Comparison of ENCODE assay signal across 8 mouse cellular contexts in genomic region chr13:74617163-74618019, GRCm38 (mm10). TPM values are rescaled to one million over a fixed set of nuclear protein-coding genes. Genes with fewer than 3 reads are reported as not detected.
DNase-seq lines count a peak whose midpoint lies in the region; ATAC-seq and TF ChIP-seq lines count a peak whose summit lies in the region.
"Not testable (repeated sequence)": the region's sequence is repeated elsewhere in the genome, so short reads cannot be mapped to it uniquely, and the experiment has no call there.

No protein-coding gene starts in this region.

- peak overlapping the region; percentile 56 for H3K4me2 ChIP-seq in embryonic facial prominence, embryonic 14.5 days (ENCODE audit: low read depth, low read length)
- peak overlapping the region; percentile 58 for H3K4me2 ChIP-seq in limb, embryonic 12.5 days
- peak overlapping the region; percentile 61 for H3K4me2 ChIP-seq in midbrain, embryonic 14.5 days (ENCODE audit: low read length)

- DNase-seq in 3T3-L1 (ENCODE audit: low read depth, low spot score): peak; percentile 96
- peak; percentile 44 to 64 for DNase-seq in adrenal gland, postnatal 4 days (ENCODE audit: low spot score in 2 of 2)
- DNase-seq in embryonic facial prominence, embryonic 14.5 days (ENCODE audit: low spot score): peak; percentile 95
- peak; percentile 84 to 89 for DNase-seq in heart, adult 2 months
- DNase-seq in kidney, adult 8-10 months: peak; percentile 80 to 83
- DNase-seq in midbrain, embryonic 14.5 days: peak; percentile 87
- DNase-seq in spleen, adult 12 weeks (ENCODE audit: low spot score): peak; percentile 34

- peak; percentile 58 for TF ChIP-seq POLR2A in heart, adult 2 months (IDR thresholded peaks at IDR 0.05; ENCODE audit: insufficient read depth, low read depth, low read length)

- not testable (repeated sequence) for H3K27me3 ChIP-seq in embryonic facial prominence, embryonic 14.5 days (replicated peaks; ENCODE audit: control insufficient read depth, insufficient read depth, low read length); heart, adult 2 months (ENCODE audit: control insufficient read depth, insufficient read depth, low read length); limb, embryonic 12.5 days; midbrain, embryonic 14.5 days (ENCODE audit: control insufficient read depth, insufficient read depth, low read length)

- peak overlapping the region; percentile 89 for H3K27ac ChIP-seq in embryonic facial prominence, embryonic 14.5 days (replicated peaks; ENCODE audit: low read depth, low read length)
- H3K27ac ChIP-seq in heart, adult 2 months: peak overlapping the region; percentile 81
- peak overlapping the region; percentile 89 for H3K27ac ChIP-seq in limb, embryonic 12.5 days
- peak overlapping the region; percentile 80 for H3K27ac ChIP-seq in midbrain, embryonic 14.5 days (replicated peaks; ENCODE audit: low read depth, low read length)

- not testable (repeated sequence) for TF ChIP-seq CTCF in heart, adult 2 months (IDR thresholded peaks at IDR 0.05)

- 16% methylated on average over 22 of the region's 22 CpGs for WGBS in embryonic facial prominence, embryonic 14.5 days
- 6% methylated on average over 22 of the region's 22 CpGs for WGBS in heart, adult 2 months
- 12% methylated on average over 22 of the region's 22 CpGs for WGBS in limb, embryonic 12.5 days
- WGBS in midbrain, embryonic 14.5 days: 12% methylated on average over 22 of the region's 22 CpGs

- ATAC-seq in embryonic facial prominence, embryonic 14.5 days (ENCODE audit: low read depth): peak; percentile 98
- peak; percentile 95 for ATAC-seq in limb, embryonic 12.5 days (ENCODE audit: insufficient number of reproducible peaks, insufficient read depth, low FRiP score, low TSS enrichment, low read depth)
- ATAC-seq in midbrain, embryonic 14.5 days (ENCODE audit: low FRiP score, low TSS enrichment): peak; percentile 96

- peak overlapping the region; percentile 67 for H3K9ac ChIP-seq in embryonic facial prominence, embryonic 14.5 days (ENCODE audit: low read depth, low read length)
- H3K9ac ChIP-seq in heart, adult 2 months (ENCODE audit: low read depth, low read length): peak overlapping the region; percentile 73
- peak overlapping the region; percentile 60 for H3K9ac ChIP-seq in limb, embryonic 12.5 days (replicated peaks)
- peak overlapping the region; percentile 48; the same call in 1 of the 2 replicates for H3K9ac ChIP-seq in midbrain, embryonic 14.5 days (replicated peaks; ENCODE audit: low read length)

- TF ChIP-seq EP300 in heart, adult 2 months (IDR thresholded peaks at IDR 0.05; ENCODE audit: insufficient read depth, low read depth, low read length): not testable (repeated sequence)

- H3K4me1 ChIP-seq in embryonic facial prominence, embryonic 14.5 days (ENCODE audit: control insufficient read depth, insufficient read depth, low read length); heart, adult 2 months (ENCODE audit: control insufficient read depth, insufficient read depth, low read length); limb, embryonic 12.5 days (replicated peaks); midbrain, embryonic 14.5 days (ENCODE audit: control insufficient read depth, insufficient read depth, low read length): not testable (repeated sequence)

- H3K4me3 ChIP-seq in embryonic facial prominence, embryonic 14.5 days (ENCODE audit: low read depth, low read length): peak overlapping the region; percentile 50
- peak overlapping the region; percentile 43 for H3K4me3 ChIP-seq in heart, adult 2 months
- peak overlapping the region; percentile 49 for H3K4me3 ChIP-seq in limb, embryonic 12.5 days (replicated peaks)
- H3K4me3 ChIP-seq in midbrain, embryonic 14.5 days (replicated peaks; ENCODE audit: low read depth, low read length): peak overlapping the region; percentile 49

- H3K36me3 ChIP-seq in embryonic facial prominence, embryonic 14.5 days (ENCODE audit: control insufficient read depth, insufficient read depth, low read length); heart, adult 2 months (ENCODE audit: control insufficient read depth, insufficient read depth, low read length); limb, embryonic 12.5 days; midbrain, embryonic 14.5 days (ENCODE audit: control insufficient read depth, insufficient read depth, low read length): not testable (repeated sequence)

- H3K79me2 ChIP-seq in heart, adult 2 months (replicated peaks; ENCODE audit: control insufficient read depth, insufficient read depth, low read length): not testable (repeated sequence)

- not testable (repeated sequence) for H3K9me3 ChIP-seq in embryonic facial prominence, embryonic 14.5 days (ENCODE audit: control insufficient read depth, low read length); limb, embryonic 12.5 days; midbrain, embryonic 14.5 days (ENCODE audit: control insufficient read depth, low read length)

- intact Hi-C loops in heart, adult 2 months (cut with DNase I): loop anchor here (10.0 kb wide), 1 partner anchor 53 kb away; no protein-coding TSS in a partner anchor

RNA-seq across cellular contexts. Expression of gene Erap1, which starts 22.0 kb away (rescaled TPM):
- total RNA-seq in adrenal gland, postnatal 4 days (2021): 10 to 100 TPM; 69.9 to 71.8 TPM
- polyA plus RNA-seq in embryonic facial prominence, embryonic 14.5 days (2014; fragmentation: Nextera tagmentation; extraction: Ambion mirVana): 13.8 and 15.4 TPM in 2 replicates
- total RNA-seq in heart, adult 2 months (2021): 10 to 100 TPM; 40.1 to 51.1 TPM
- polyA plus RNA-seq in heart, adult 2 months (2012; rRNA removed): 10.6 and 39.8 TPM in 2 replicates
- polyA plus RNA-seq in limb, embryonic 12.5 days (2016; fragmentation: Nextera tagmentation; extraction: Ambion mirVana): 4.3 TPM in 2 replicates
- 2.1 and 4.6 TPM in 2 replicates for polyA plus RNA-seq in midbrain, embryonic 14.5 days (2014; fragmentation: Nextera tagmentation; extraction: Ambion mirVana)

Comparison
In these comparisons a context has a peak if more than half of its experiments do, and no peak if none do; other contexts are left out.
1. Peak in every context shown above with its lines: DNase-seq, ATAC-seq, H3K4me3 ChIP-seq and H3K27ac ChIP-seq.
2. DNase-seq: peak in every context shown above with its lines; median percentile 96 in 3T3-L1; 95 in embryonic facial prominence, embryonic 14.5 days; 87 in midbrain, embryonic 14.5 days; 86 in heart, adult 2 months; 82 in kidney, adult 8-10 months; 54 in adrenal gland, postnatal 4 days; 34 in spleen, adult 12 weeks.